Mouse (Mus musculus): ENCODE results near the gene Mgll. TPM values are rescaled to one million over a fixed set of nuclear protein-coding genes. Genes with fewer than 3 reads are reported as not detected.

Gene Mgll
- total RNA-seq, 2 experiments from 2014 or later = 160 to 194 TPM

DNA sequence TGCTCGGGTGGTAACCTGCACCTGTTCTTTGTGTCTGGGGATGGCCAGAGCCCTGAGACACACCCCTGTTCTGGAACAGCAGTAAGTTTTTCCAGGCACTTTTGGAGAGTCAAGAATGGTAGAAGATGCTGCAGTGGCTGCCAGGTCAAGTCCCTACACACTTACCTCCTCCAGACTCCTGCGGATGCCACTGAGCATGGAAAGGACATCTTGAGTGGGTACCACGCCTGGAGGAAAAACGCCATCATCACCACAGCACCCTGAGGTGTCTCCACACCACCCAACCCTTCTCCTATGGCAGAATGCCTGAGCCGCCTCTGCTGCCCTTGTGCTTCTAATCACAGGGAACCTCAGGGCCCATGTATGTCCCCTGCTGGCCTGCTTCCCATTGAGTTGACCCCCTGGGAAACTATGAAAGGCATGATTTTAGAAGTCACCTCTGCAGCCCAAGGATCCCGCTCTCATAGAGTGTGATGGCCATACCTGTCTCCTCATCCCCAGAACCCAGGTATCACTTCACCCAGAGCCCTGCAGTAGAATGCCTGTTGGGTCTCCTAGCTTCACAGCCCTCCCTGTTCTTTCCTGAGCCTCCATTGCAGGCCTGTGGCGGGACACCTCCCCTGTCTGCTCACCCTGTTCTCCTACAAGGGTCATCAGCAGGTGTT, 120.8 kb downstream of the Mgll start:
- no peak for DNase-seq

DNA sequence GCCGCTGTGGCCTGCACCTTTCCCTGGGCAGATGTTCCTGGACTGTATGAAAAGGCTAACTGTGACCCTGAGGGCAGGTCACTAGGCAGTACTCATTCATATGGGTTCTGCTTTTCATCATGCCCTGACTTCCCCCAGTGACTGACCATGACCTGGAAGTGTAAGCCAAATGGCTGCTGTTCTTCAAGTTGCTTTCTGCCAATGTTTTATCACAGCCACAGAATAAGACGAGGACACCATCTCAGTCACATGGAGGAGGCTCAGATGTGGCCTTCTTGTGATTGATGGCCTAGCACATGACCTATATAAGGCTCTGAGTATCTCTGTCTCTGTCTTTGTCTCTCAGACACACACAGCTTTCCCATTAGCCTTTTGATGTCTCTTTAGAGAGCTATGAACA, 123.4 kb downstream of the Mgll start:
- peak in 1 of 2 experiments; percentile 45 for DNase-seq

DNA sequence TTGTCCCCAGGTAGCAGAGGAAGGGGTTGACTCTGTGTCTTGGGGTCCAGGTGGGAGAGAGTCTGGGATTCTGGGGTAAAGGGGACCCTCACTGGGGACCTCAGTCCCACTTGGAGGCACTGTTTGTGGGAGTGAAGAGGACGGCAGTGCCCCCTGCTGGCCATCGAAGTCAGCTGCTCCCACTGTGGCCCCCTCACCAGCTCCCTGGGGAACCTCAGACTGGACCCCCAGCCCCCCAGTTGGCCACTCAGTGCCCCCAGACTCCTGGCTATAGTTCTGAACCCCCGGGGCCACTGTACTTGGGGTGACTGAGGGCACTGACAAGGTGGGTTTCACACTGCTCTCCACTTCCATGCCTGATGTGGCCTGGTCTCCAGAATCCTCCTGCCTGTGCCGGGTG, 125.1 kb downstream of the Mgll start:
- DNase-seq = peak; percentile 25 to 47

DNA sequence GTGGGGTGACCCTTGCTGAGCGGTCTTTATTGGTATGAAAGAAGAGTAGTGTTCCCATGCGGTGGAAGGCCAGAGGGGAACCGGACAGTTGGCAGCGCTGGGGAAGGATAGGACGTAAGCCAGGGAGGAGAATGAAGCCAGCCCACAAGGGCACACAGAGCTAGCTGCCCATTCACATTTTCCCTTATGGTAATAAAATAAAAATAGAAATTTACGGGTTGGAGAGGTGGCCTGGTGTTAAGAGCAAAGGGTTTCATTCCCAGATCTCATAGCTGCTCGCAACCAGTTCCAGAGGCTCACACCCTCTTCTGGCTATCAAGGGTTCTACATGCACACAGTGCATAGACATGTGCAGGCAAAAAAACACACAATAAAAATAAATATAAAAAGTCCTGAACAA, 125.8 kb downstream of the Mgll start:
- no peak for DNase-seq

DNA sequence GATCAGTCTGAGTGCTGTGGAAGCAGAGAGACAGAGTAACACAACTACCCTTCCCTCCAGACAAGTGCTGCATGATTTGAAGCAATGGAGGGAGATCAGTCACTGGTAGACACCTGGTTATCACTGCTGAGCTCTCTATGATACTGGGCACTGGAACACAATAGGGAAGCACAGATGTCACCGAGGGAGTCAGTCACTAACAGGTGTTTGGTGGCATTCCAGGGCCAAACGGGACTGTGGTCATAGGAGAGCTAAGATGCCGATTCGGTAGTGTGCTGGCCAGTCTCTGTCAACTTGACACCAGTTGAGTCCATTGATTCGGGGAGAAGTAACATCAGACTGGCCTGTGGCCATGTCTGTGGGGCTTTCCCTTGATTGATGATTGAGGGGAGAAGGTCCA, 130.3 kb downstream of the Mgll start:
- no peak for DNase-seq

DNA sequence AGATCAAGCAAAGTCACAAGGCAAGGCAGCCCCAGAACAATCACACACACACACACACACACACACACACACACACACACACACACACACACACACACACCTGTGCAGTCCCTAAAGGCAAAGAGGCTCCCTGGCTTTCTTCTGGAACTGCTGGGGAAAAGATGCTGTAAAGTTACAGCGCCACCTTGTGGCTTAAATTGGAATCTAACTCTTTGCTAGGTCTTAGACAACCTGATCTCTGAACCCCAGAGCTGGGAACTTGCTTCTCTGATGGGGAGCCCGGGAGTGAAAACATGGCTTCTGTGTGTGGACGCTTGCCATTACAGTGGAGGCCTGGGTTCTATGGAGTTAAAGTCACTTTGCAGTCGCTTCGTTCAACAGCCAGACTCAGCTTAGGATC, 131.4 kb downstream of the Mgll start:
- DNase-seq = peak; percentile 36 to 73

DNA sequence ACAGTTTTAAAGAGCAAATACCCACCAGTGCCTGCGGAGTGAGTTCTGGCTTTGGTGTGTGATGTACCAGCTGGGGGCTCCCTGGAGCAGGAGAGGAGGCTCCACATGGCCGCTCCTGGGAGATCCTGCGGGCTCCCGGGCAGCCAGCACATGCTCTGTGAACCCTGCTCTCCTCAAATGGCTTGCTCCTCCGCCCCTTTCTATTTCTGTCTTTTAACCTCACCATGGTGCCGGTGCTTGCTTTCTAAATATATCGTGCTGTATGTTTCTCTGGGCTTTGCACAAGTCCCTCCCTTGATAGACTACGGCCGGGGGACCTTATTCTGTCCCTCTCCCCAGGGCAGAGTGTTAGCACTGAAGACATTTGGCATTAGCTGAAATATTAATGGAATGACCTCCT, 133.0 kb downstream of the Mgll start:
- DNase-seq = peak; percentile 56 to 69

DNA sequence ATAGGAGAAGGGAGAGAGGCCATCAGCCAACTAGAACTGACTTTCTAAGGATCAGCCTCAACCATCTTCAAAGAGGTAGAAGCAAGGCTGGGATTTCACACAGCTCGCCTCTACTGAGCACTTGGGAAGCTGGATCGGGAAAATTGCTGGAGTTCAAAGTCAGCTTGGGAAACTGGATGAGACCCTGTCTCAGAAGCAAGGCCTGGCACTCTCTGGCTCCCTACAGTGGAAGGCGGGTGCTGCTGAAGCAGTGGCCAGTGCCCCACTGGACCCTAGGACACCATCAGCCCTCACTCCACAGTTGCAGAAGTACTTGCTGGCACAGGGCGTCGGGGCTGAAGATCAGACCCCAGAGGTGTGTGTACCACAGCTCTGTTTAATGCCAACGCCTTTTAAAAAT, 133.6 kb downstream of the Mgll start:
- DNase-seq = no peak

DNA sequence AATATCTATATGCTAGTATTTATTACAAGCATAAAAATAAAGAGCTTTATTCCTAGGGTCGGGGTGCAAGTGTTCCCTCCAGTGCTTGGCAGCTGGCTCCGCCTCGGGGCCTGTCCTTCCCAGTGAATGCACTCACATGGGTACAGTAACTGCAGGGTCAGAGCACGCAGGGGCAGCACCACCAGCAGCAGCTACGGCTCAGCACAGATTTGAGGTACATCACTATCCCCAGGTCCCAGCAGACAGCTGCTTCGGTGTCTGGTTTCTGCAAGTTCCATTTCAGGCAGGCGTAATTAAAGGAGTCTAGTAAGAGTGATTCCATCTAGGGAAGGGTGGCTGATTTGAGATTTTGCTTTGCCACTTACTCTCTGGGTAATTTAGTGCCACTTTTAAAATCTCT, 134.1 kb downstream of the Mgll start:
- no peak for DNase-seq

DNA sequence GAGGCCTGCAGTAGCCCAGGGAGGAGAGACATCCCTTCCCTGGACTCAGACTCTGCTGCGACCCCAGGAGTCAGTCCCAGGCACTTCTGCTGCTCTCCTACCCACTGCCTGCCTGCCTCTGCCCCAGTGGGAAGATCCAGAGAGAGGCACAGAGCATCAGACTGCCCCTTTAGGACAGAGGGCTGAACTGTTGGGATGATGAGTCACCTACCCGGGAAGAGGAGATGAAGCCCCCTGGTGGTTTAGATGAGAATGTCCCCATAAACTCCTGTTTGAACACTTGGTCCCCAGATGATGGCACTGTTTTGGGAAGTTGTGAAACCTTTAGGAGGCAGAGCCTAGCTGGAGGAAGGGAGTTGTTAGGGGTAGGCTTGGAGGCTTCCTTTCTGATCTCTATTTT, 136.7 kb downstream of the Mgll start:
- peak; percentile 37 to 53 for DNase-seq

DNA sequence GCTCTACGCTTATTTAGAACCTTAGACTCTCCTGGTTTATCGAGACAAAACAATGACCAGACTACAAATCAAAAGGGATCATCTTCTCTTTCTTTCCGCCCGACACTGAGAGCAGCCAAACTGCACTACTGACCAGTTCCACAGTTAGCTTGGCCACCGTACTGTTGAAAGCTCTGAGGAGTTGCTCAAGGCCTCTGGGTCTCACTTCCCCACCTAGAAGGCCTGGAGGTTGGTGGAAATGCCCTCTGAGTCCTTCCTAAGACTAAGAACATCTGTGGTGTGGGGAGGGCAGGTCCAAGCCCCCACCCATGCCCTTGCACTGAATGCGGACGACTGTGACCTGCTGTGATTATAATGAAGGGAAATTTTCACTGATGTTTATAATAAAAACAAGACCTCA, 141.5 kb downstream of the Mgll start:
- no peak for DNase-seq

DNA sequence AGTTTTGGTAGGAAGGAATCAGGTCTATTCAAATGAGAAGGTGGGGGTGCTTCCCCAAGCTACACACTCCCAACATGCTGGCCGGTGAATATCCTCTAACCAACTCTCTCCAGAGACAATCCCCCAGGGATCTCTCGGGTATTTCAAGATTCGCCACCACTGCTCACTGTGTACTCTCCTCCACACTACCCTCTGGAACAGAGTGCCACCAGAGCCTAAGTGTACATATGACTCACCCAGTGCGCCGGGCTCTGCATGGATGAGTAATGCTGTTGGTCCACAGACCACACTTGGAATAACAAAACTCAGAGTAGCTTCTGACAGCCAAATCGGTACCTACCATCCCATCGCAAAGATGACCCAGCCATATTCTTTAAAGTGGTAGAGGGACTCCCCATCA, 145.2 kb downstream of the Mgll start:
- peak; percentile 65 to 69 for DNase-seq

DNA sequence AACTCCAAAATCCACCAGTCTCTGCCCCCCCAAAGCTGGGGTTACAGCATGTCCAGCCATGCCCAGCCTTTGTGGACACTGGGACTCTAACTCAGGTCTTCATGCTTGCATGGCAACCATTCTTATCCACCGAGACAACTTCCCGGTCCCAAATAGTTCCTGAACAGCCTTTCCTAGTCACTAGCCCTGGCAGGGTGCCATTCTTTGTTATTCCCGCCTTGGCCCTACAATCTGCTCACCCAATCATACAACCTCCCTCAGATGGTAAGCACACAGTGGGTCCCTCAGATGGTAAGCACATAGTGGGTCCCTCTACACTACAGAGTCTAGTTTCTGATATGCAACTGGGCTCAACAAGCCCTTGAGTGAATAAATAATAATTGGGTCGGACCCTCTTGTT, 146.4 kb downstream of the Mgll start:
- DNase-seq = no peak

DNA sequence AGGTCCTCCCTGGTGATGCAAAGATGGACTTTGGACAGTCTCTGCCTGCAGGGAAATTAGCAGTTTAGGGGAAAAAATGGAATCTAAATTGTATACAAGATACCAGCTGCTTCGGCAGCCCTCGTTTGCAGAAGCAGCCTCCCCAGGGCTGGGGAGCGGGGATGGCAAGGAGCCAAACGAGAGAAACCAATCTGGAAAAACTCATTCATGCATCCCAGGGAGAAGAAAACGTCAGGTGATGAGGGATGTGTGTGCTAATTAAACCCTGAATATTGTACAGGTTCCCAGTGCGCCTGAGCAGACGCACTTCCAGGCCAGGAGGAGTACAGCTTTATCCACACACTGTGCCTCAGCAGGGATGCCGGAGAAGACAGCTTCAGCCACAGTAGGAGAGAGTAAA, 147.3 kb downstream of the Mgll start:
- no peak for DNase-seq

DNA sequence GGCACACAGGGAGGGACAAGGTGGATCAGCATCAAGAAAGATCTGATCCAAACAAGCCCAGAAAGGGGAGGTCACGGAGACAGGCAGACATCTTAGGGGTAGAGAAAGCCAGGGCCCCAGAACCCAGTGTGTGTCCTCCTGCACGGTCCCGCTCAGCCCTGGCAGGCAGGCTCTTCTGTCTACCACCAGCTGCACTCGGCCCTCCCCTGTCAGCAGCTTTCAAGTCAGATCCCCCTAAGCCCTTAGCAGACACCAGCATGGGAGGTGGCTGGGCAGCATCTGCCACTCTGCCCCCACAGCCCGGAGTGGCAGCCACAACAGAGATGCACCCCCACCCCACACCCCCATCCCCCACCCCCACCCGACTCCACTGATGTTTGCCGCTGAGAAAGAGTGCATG, 148.6 kb downstream of the Mgll start:
- DNase-seq = no peak

DNA sequence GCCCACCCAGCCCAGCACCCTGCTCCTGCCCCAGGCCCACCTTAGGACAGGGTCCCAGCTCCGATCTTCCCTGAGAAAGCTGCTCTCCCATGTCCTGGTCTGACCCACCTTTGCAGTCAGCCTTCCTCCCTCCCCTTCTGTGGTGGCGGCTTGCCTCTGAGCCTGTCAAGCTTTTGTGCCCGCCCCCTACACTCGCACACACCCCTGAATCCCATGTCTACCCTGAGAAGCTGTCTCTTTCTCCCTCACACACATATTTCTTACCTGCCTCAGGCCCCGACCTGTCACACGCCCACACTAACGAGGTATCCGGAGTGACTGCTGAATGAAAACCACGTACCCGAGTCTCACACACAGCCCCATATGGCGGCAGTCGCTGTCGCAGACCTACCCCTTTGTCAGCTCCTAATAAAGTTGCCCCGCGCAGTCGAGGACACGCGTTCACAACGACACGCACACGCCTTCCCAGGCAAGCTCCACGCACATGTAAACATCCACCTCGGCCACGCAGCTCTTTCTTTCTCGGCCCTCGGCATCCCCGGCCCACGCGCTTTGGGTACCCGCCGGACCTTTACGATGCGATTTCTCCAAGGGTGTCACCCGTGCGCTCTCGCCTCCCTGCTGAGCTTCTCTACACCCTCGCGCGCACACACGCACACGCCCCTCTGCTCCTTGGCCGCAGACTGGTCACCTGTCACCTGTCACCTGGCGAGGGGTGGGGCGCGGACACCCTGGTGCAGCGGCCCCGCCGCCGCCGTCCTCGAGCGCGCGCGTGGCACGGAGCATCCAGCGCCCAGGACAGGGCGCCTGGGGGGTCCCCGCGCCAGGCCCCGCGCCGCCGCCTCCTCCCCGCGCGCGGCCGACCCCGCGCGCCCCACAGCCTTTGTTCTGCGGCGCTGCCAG, 150.0 kb downstream of the Mgll start:
- DNase-seq = peak in 1 of 2 experiments; percentile 30

DNA sequence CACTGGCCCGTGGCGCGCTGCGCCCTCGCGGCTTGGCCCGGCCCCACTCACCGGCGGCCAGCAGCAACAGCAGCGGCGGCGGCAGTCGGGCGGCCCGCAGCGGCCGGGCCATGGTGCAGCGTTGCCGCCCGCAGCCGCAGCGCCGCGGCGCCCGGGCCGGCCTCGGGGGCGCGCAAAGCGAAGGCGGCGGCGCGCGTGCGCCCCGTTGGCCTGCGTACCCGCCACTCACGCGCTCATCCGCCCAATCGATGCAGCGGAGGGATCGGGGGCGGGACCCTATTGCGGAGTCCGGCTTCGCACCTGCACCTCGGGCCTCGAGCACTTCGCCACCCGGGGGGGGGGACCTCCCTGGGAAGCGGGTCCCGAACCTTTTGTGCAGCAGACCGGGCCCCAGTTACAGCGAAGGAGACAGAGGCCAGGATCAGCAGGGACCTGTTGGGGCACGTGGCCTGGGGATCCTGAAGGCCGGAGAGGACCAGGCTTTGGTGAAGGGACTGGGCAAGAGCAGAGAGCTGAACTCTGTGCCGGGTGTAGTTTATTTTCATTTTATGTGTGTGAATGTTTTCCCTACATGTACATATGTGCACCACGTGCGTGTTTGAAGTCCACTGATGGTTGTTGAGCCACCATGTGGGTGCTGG, 150.8 kb downstream of the Mgll start, which contains the start of gene Podxl2:
Gene Podxl2, minus strand, starts transcription at position 177 of the 641 bp plus-strand sequence.
- peak; percentile 85 to 91 for DNase-seq

Other genes starting within 250 kb of the Mgll start
- 100 to 1,000 TPM; 214 to 229 TPM for gene Sec61a1, start 205.5 kb upstream of the Mgll start, total RNA-seq (2021)
- gene Kbtbd12, start 86.5 kb upstream of the Mgll start, total RNA-seq (2021) = 1 to 10 TPM in 1 of 2 experiments, under 1 TPM in 1; 0.46 to 3.3 TPM
- gene Abtb1, start 117.6 kb downstream of the Mgll start, total RNA-seq (2021) = 10 to 100 TPM; 19.3 to 30.3 TPM
- gene Podxl2, start 150.6 kb downstream of the Mgll start, total RNA-seq (2021) = 10 to 100 TPM; 34.6 to 61.1 TPM
- gene Mcm2, start 174.4 kb downstream of the Mgll start, total RNA-seq (2021) = 10 to 100 TPM; 28.9 to 40.1 TPM
- 100 to 1,000 TPM; 104 TPM for gene Tpra1, start 177.8 kb downstream of the Mgll start, total RNA-seq (2021)

Data from adrenal gland, postnatal 36 days (tissue).